Mouse (Mus musculus) forebrain, embryonic 16.5 days (tissue): ENCODE data around the gene Gm21897. TPM values are rescaled to one million over a fixed set of nuclear protein-coding genes. Genes with fewer than 3 reads are reported as not detected.
A peak's percentile ranks its signal among the peaks of the same experiment; 100 is the strongest.
"Not testable (repeated sequence)": the region's sequence is repeated elsewhere in the genome, so short reads cannot be mapped to it uniquely, and the experiment has no call there.

Source experiments
- ATAC-seq: fragments of 200-750 bp; cut with Nextera tagmentation; 2 replicates; pipeline ENCODE4 v1.8.0; 2017; ENCODE audit warnings: mild to moderate bottlenecking, moderate library complexity
- H3K27ac ChIP-seq: fragments of 300-500 bp; sonication (generic); 2 replicates; pipeline ENCODE4 v1.5.1; 2014; ENCODE audit warnings: low read length, control low read depth
- H3K27me3 ChIP-seq: fragments of 300-500 bp; sonication (generic); replicated peaks from 2 replicates; pipeline ENCODE4 v1.6.1; 2014; ENCODE audit warnings: low read length; ENCODE audit not compliant: control insufficient read depth, insufficient read depth
- H3K36me3 ChIP-seq: fragments of 300-500 bp; sonication (generic); 2 replicates; pipeline ENCODE4 v1.6.1; 2014; ENCODE audit not compliant: control insufficient read depth, insufficient read depth
- H3K4me1 ChIP-seq: fragments of 300-500 bp; sonication (generic); replicated peaks from 2 replicates; pipeline ENCODE4 v1.6.1; 2014; ENCODE audit warnings: low read length; ENCODE audit not compliant: control insufficient read depth, insufficient read depth
- H3K4me2 ChIP-seq: fragments of 300-500 bp; sonication (generic); 2 replicates; pipeline ENCODE4 v1.6.1; 2014; ENCODE audit warnings: mild to moderate bottlenecking, low read length, control low read depth
- H3K4me3 ChIP-seq: fragments of 300-500 bp; sonication (generic); replicated peaks from 2 replicates; pipeline ENCODE4 v1.5.1; 2014; ENCODE audit warnings: mild to moderate bottlenecking, low read length, control low read depth
- H3K9ac ChIP-seq: fragments of 300-500 bp; sonication (generic); replicated peaks from 2 replicates; pipeline ENCODE4 v1.6.1; 2014; ENCODE audit warnings: low read depth, low read length, control low read depth
- H3K9me3 ChIP-seq: fragments of 300-500 bp; sonication (generic); 2 replicates; pipeline ENCODE4 v1.6.1; 2016; ENCODE audit warnings: low read length; ENCODE audit not compliant: control insufficient read depth
- WGBS: fragments of 180-500 bp; shearing (Covaris S2); extraction: QIAGEN DNeasy Blood & Tissue Kit; methylation state at CpG from one replicate; pipeline ENCODE4 v1.1.7; 2014; 5-methylcytosine and 5-hydroxymethylcytosine counted together
- polyA plus RNA-seq: library from polyadenylated mRNA; unstranded; fragments of >200 nt; fragmentation: Nextera tagmentation; extraction: Ambion mirVana; gene quantifications from 2 replicates; pipeline ENCODE4 v1.2.1, GENCODE M21; 2015

Gm21897 gene
- polyA plus RNA-seq, result not detected in 2 replicates

GRCm38 (mm10) chr16:15317158-15317557 lies at the start of gene Gm21897:
Gene Gm21897, plus strand, starts transcription at chr16:15317458.
- WGBS, result no CpG with 5 or more reads among the region's 4 CpGs
- not testable (repeated sequence) for ATAC-seq, H3K4me3 ChIP-seq, H3K9ac ChIP-seq, H3K9me3 ChIP-seq, H3K4me2 ChIP-seq, H3K4me1 ChIP-seq, H3K27me3 ChIP-seq, H3K36me3 ChIP-seq, H3K27ac ChIP-seq

- Histone ChIP-seq H3K36me3 (no peaks in the 10 kb centered on the region), H3K9ac (no peak overlapping the region), H3K27ac (no peak overlapping the region), H3K4me3 (no peak overlapping the region), H3K9me3 (no peaks in the 10 kb centered on the region), H3K4me1 (no peaks in the 10 kb centered on the region), H3K4me2 (no peak overlapping the region), H3K27me3 (no peaks in the 10 kb centered on the region)
- 59% methylated on average over 1 of the region's 1 CpGs for WGBS
- no peak for ATAC-seq
Measured at GRCm38 (mm10) chr16:15272291-15272690, 45.0 kb upstream of the Gm21897 start.

DNA sequence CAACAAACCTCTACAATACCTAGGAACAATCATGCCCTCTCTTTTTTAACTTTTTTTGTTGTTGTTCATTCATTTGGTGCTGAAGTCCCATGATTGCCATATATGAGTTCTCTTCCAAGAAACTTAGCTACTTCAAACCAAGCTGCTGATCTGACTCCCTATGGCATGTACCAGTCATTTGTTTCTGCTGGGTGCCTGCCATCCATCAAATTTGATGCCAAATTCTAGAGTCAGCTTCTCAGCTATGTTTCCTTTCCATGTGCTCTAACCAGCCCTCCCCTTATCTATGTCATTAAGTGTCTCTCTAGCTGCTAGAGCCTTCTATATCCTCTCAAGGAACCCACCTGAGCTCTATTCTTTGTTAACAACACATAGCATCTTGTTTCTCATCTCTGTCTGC lies 39.8 kb upstream of the Gm21897 start:
- H3K4me1 ChIP-seq, result no peaks in the 10 kb centered on the region
- no peaks in the 10 kb centered on the region for H3K36me3 ChIP-seq
- H3K9ac ChIP-seq, result no peak overlapping the region
- H3K27ac ChIP-seq, result no peak overlapping the region
- no peaks in the 10 kb centered on the region for H3K27me3 ChIP-seq
- ATAC-seq, result no peak
- no peak overlapping the region for H3K4me3 ChIP-seq
- H3K4me2 ChIP-seq, result no peak overlapping the region
- no peaks in the 10 kb centered on the region for H3K9me3 ChIP-seq

DNA sequence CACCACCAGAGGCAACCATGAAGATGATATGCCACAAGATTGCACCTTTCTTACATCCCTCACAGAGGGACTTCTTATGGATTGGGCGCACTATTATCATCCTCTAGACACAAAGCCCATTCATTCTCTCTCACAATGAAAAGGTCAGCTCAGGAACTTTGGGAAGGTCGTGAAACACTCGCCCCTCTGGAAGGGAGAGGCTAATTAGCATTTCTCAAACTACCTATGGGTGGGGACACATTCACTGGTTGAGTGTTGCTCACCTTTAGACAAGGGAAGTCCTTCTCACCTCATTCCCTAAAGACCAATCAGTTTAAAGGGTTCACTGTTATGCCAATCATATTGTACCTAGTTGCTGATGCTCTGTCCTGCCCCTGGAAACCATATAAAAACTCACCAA lies 24.2 kb upstream of the Gm21897 start:
- Histone ChIP-seq H3K9ac (no peak overlapping the region), H3K27me3 (no peaks in the 10 kb centered on the region), H3K9me3 (no peaks in the 10 kb centered on the region), H3K4me1 (no peaks in the 10 kb centered on the region), H3K36me3 (no peaks in the 10 kb centered on the region), H3K4me2 (no peak overlapping the region), H3K27ac (no peak overlapping the region), H3K4me3 (no peak overlapping the region)
- WGBS, result 50% methylated on average over 3 of the region's 3 CpGs
- ATAC-seq, result no peak

DNA sequence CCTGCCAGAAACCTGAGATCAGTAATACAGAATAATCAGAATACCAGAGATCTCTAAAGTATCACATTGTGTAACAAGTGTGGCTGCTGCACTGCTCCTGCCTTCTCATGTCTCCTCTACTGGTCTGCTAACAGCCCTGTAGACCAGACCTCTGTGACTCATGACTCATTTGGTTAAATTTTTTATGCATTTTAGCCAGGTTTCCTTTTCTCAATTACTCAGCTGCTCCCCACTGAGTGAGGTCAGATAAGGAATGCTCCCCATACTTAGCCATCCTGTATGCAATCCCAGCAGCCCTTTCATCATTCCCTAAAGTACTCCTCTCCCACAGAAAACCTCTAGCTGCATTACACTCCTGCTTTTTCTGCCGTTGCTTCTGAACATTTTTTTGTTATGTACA lies 23.0 kb upstream of the Gm21897 start:
- Histone ChIP-seq H3K4me3 (no peak overlapping the region), H3K4me1 (no peaks in the 10 kb centered on the region), H3K27ac (no peak overlapping the region), H3K27me3 (no peaks in the 10 kb centered on the region), H3K9me3 (no peaks in the 10 kb centered on the region), H3K4me2 (no peak overlapping the region), H3K9ac (no peak overlapping the region), H3K36me3 (no peaks in the 10 kb centered on the region)
- WGBS, result 83% methylated on average over 1 of the region's 1 CpGs
- ATAC-seq, result no peak

DNA sequence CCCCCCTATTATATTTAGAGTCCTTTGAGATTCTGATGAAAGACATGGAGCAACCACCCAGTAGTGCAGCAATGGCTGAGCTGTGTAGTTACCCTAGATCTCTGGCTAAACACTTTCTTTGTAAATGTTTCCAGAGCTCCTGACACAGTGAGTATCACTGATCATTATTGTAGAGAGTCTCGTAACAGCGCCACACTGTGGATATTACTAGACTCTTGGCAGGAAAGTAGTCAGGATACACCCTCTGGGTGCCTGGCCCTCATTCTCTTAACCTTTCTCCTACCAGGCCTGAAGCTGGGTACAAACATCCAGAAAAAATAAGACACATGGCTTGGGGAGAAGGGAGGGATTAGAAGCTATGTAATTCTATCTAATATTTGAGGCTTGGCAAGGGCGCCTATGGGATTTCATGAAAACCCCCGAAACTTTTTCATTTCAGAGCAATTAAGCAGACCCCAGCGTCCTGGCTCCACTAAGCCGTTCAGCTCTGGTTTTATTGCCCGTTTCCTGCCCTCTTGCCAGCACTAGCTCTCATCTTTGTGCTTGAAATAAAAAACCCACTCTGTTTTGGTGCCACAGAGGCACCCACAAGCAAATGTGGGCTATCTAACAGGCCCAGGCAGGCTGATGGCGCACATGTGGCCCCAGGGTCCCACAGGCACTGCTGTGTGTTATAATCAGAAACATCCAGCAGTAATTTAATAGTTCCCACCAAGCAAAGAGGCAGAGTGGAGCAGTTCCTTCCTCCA lies 22.2 kb upstream of the Gm21897 start:
- 74% methylated on average over 8 of the region's 8 CpGs for WGBS
- no peaks in the 10 kb centered on the region for H3K9me3 ChIP-seq
- no peak overlapping the region for H3K27ac ChIP-seq
- H3K9ac ChIP-seq, result no peak overlapping the region
- H3K4me1 ChIP-seq, result no peaks in the 10 kb centered on the region
- H3K27me3 ChIP-seq, result no peaks in the 10 kb centered on the region
- H3K4me3 ChIP-seq, result no peak overlapping the region
- no peak for ATAC-seq
- H3K36me3 ChIP-seq, result no peaks in the 10 kb centered on the region
- H3K4me2 ChIP-seq, result no peak overlapping the region

DNA sequence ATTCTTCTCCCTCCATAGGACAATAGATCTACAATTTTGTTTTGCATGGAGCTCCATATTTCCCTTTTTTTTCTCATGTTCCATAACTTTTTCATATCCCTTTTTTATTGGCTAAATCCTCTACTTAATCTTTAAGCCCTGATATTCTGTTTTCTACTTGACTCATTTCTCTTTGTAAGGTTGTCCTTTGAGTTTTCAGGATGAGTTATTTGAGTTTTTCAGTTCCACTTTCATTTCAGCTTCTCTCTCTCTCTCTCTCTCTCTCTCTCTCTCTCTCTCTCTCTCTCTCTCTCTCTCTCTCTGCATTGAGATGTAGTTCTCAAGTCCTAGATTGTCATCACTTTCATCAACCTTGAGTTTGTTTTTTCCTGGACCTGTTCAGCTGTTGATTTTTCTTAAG lies 17.3 kb downstream of the Gm21897 start:
- Histone ChIP-seq H3K9me3 (no peaks in the 10 kb centered on the region), H3K36me3 (no peaks in the 10 kb centered on the region)
- no peak for ATAC-seq

GRCm38 (mm10) chr16:15339051-15339450 lies 21.8 kb downstream of the Gm21897 start:
- ATAC-seq, result peak; percentile 50
- no peak overlapping the region for H3K27ac ChIP-seq
- no peaks in the 10 kb centered on the region for H3K9me3 ChIP-seq
- no peak overlapping the region for H3K9ac ChIP-seq
- H3K27me3 ChIP-seq, result no peaks in the 10 kb centered on the region
- H3K4me1 ChIP-seq, result no peaks in the 10 kb centered on the region
- no peak overlapping the region for H3K4me3 ChIP-seq
- H3K36me3 ChIP-seq, result no peaks in the 10 kb centered on the region
- no peak overlapping the region for H3K4me2 ChIP-seq
- WGBS, result 71% methylated on average over 4 of the region's 4 CpGs

More for the DNA sequence above, 17.3 kb downstream of the Gm21897 start:
- no peak overlapping the region for H3K27ac ChIP-seq
- H3K27me3 ChIP-seq, result no peaks in the 10 kb centered on the region
- no peaks in the 10 kb centered on the region for H3K4me1 ChIP-seq
- H3K9ac ChIP-seq, result no peak overlapping the region
- H3K4me3 ChIP-seq, result no peak overlapping the region
- no peak overlapping the region for H3K4me2 ChIP-seq

DNA sequence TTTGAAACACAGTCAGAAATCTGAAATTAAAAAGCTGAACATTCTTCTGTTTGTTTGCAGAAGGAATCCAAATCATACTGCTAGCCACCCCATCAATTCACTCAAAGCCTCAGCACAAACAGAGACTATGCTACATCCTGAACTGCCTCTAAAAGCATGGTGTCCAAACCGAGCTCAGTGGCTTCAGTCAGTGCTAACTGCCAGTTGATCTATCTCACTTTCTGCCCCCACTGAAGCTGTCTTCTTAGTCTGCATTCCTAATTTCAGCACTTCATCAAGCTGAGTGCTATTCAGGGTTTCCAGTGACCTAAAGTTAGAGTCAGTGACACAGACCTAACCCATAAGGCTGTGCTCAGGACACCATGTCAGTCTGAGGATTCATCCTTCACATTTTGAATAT lies 28.8 kb downstream of the Gm21897 start:
- Histone ChIP-seq H3K27ac (no peak overlapping the region), H3K36me3 (no peaks in the 10 kb centered on the region), H3K9ac (no peak overlapping the region), H3K27me3 (no peaks in the 10 kb centered on the region), H3K4me2 (no peak overlapping the region), H3K9me3 (no peaks in the 10 kb centered on the region), H3K4me1 (no peaks in the 10 kb centered on the region), H3K4me3 (no peak overlapping the region)
- no peak for ATAC-seq
- 81% methylated on average over 1 of the region's 1 CpGs for WGBS

GRCm38 (mm10) chr16:15349381-15349780 lies 32.1 kb downstream of the Gm21897 start:
- no peaks in the 10 kb centered on the region for H3K4me1 ChIP-seq
- no peak overlapping the region for H3K4me3 ChIP-seq
- no peaks in the 10 kb centered on the region for H3K9me3 ChIP-seq
- 86% methylated on average over 2 of the region's 2 CpGs for WGBS
- H3K36me3 ChIP-seq, result no peaks in the 10 kb centered on the region
- H3K4me2 ChIP-seq, result no peak overlapping the region
- H3K27ac ChIP-seq, result no peak overlapping the region
- no peaks in the 10 kb centered on the region for H3K27me3 ChIP-seq
- ATAC-seq, result no peak
- H3K9ac ChIP-seq, result no peak overlapping the region
